Mouse (Mus musculus) midbrain, embryonic 16.5 days (tissue): ENCODE results near the gene Nxnl1. TPM values are rescaled to one million over a fixed set of nuclear protein-coding genes. Genes with fewer than 3 reads are reported as not detected.

Experiments used
- ATAC-seq: fragments of 200-750 bp; cut with Nextera tagmentation; 2 replicates; pipeline ENCODE4 v1.8.0; 2017; ENCODE audit warnings: moderate TSS enrichment
- H3K27ac ChIP-seq: fragments of 300-500 bp; sonication (generic); 2 replicates; pipeline ENCODE4 v1.5.1; 2014; ENCODE audit warnings: mild to moderate bottlenecking, low read length, mixed read lengths
- H3K27me3 ChIP-seq: fragments of 300-500 bp; sonication (generic); 2 replicates; pipeline ENCODE4 v1.6.1; 2014; ENCODE audit warnings: low read depth, low read length, mixed read lengths; ENCODE audit not compliant: control insufficient read depth, insufficient read depth
- H3K36me3 ChIP-seq: fragments of 300-500 bp; sonication (generic); 2 replicates; pipeline ENCODE4 v1.6.1; 2014; ENCODE audit warnings: mild to moderate bottlenecking, low read length, moderate library complexity, mixed read lengths; ENCODE audit not compliant: control insufficient read depth, insufficient read depth
- H3K4me1 ChIP-seq: fragments of 300-500 bp; sonication (generic); 2 replicates; pipeline ENCODE4 v1.6.1; 2014; ENCODE audit warnings: mild to moderate bottlenecking, low read length, mixed read lengths; ENCODE audit not compliant: control insufficient read depth, insufficient read depth
- H3K4me2 ChIP-seq: fragments of 300-500 bp; sonication (generic); 2 replicates; pipeline ENCODE4 v1.6.1; 2014; ENCODE audit warnings: mild to moderate bottlenecking, low read length, mixed read lengths
- H3K4me3 ChIP-seq: fragments of 300-500 bp; sonication (generic); 2 replicates; pipeline ENCODE4 v1.5.1; 2014; ENCODE audit warnings: low read depth, mild to moderate bottlenecking, low read length, moderate library complexity, mixed read lengths
- H3K9ac ChIP-seq: fragments of 300-500 bp; sonication (generic); 2 replicates; pipeline ENCODE4 v1.6.1; 2014; ENCODE audit warnings: low read depth, low read length, mixed read lengths
- H3K9me3 ChIP-seq: fragments of 300-500 bp; sonication (generic); replicated peaks from 2 replicates; pipeline ENCODE4 v1.6.1; 2014; ENCODE audit warnings: mild to moderate bottlenecking, low read length, mixed read lengths; ENCODE audit not compliant: control insufficient read depth, poor library complexity, severe bottlenecking
- WGBS: fragments of 180-500 bp; shearing (Covaris S2); extraction: QIAGEN DNeasy Blood & Tissue Kit; methylation state at CpG from one replicate; pipeline ENCODE4 v1.1.7; 2014; 5-methylcytosine and 5-hydroxymethylcytosine counted together
- polyA plus RNA-seq: library from polyadenylated mRNA; unstranded; fragments of >200 nt; fragmentation: Nextera tagmentation; extraction: Ambion mirVana; gene quantifications from 2 replicates; pipeline ENCODE4 v1.2.1, GENCODE M21; 2015

Gene Nxnl1
- polyA plus RNA-seq, 1 experiment from 2014 or later: not detected

- Histone ChIP-seq H3K27me3 (peaks cover 32% of the 10 kb centered on the region), H3K27ac (no peak overlapping the region), H3K4me3 (no peak overlapping the region), H3K4me1 (peaks cover 6% of the 10 kb centered on the region), H3K36me3 (no peaks in the 10 kb centered on the region), H3K4me2 (no peak overlapping the region), H3K9me3 (no peaks in the 10 kb centered on the region), H3K9ac (no peak overlapping the region)
- ATAC-seq: no peak
- WGBS: 73% methylated on average over 6 of the region's 6 CpGs
Observed at GRCm38 (mm10) chr8:71554001-71554400, 12.4 kb downstream of the Nxnl1 start.

DNA sequence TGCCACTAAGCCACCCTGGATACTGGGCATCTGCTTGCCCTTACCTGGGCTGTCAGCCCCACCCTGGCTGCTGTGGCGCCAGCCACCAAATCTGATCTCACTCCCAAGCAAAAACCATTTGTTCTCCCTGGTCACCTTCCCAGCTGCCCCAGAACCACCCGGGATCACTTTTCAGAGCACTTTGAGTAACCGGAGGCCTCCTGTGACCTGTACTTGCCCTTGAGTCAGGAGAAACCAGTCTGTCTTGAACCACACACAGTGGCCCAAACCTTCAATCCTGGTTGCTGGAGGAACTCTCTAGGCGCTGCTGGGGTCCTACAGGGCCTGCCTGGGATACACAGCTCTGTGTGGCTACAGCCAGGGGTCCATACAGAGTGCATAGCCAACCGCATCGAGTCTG, 13.6 kb downstream of the Nxnl1 start:
- Histone ChIP-seq H3K9ac (no peak overlapping the region), H3K27me3 (peaks cover 20% of the 10 kb centered on the region), H3K9me3 (no peaks in the 10 kb centered on the region), H3K4me3 (no peak overlapping the region), H3K4me1 (no peaks in the 10 kb centered on the region), H3K27ac (no peak overlapping the region), H3K36me3 (peaks cover 9% of the 10 kb centered on the region), H3K4me2 (no peak overlapping the region)
- whole genome bisulfite sequencing: 81% methylated on average over 6 of the region's 6 CpGs
- no peak for ATAC-seq

- Histone ChIP-seq H3K9ac (no peak overlapping the region), H3K36me3 (peaks cover 12% of the 10 kb centered on the region), H3K4me2 (no peak overlapping the region), H3K4me3 (no peak overlapping the region), H3K9me3 (no peaks in the 10 kb centered on the region), H3K4me1 (no peaks in the 10 kb centered on the region), H3K27ac (no peak overlapping the region), H3K27me3 (peaks cover 5% of the 10 kb centered on the region; the same call in 1 of the 2 replicates)
- 71% methylated on average over 7 of the region's 7 CpGs for WGBS
- ATAC-seq: no peak
Observed at GRCm38 (mm10) chr8:71550754-71551153, 15.6 kb downstream of the Nxnl1 start.

GRCm38 (mm10) chr8:71547590-71547989, 18.8 kb downstream of the Nxnl1 start:
- no peak overlapping the region for H3K9ac ChIP-seq
- H3K4me1 ChIP-seq: peaks cover 6% of the 10 kb centered on the region
- H3K4me2 ChIP-seq: no peak overlapping the region
- H3K27ac ChIP-seq: no peak overlapping the region
- H3K4me3 ChIP-seq: no peak overlapping the region
- no peaks in the 10 kb centered on the region for H3K9me3 ChIP-seq
- H3K27me3 ChIP-seq: no peaks in the 10 kb centered on the region
- peaks cover 18% of the 10 kb centered on the region for H3K36me3 ChIP-seq
- WGBS: 89% methylated on average over 7 of the region's 7 CpGs
- no peak for ATAC-seq

GRCm38 (mm10) chr8:71545053-71545452, 21.3 kb downstream of the Nxnl1 start:
- Histone ChIP-seq H3K27me3 (no peaks in the 10 kb centered on the region), H3K4me1 (peaks cover 6% of the 10 kb centered on the region), H3K9ac (no peak overlapping the region), H3K4me2 (no peak overlapping the region), H3K9me3 (no peaks in the 10 kb centered on the region), H3K36me3 (peaks cover 18% of the 10 kb centered on the region), H3K27ac (no peak overlapping the region), H3K4me3 (no peak overlapping the region)
- ATAC-seq: no peak
- 90% methylated on average over 11 of the region's 11 CpGs for WGBS

- H3K36me3 ChIP-seq: peaks cover 17% of the 10 kb centered on the region
- peaks cover 6% of the 10 kb centered on the region for H3K4me1 ChIP-seq
- 0 out of 2 replicates have a peak, but pooled peaks cover 3% of the 10 kb centered on the region for H3K27me3 ChIP-seq
- H3K4me3 ChIP-seq: peak overlapping the region; percentile 50
- peak overlapping the region; percentile 72 for H3K4me2 ChIP-seq
- no peak overlapping the region for H3K27ac ChIP-seq
- H3K9ac ChIP-seq: no peak overlapping the region
- 90% methylated on average over 9 of the region's 9 CpGs for WGBS
- ATAC-seq: 0 out of 2 replicates have a peak, but pooled peaks have one; percentile 3
- no peaks in the 10 kb centered on the region for H3K9me3 ChIP-seq
Observed at GRCm38 (mm10) chr8:71543755-71544154, 22.6 kb downstream of the Nxnl1 start.

- peak within 1 kb of the TSS; percentile 72 for H3K4me2 ChIP-seq
- peak; percentile 95 for ATAC-seq
- peak within 1 kb of the TSS; percentile 68 for H3K9ac ChIP-seq
- under 1% methylated on average over 50 of the region's 55 CpGs for WGBS
- H3K4me1 ChIP-seq: peaks cover 6% of the 10 kb centered on the region
- H3K36me3 ChIP-seq: peaks cover 9% of the 10 kb centered on the region
- H3K27ac ChIP-seq: peak within 1 kb of the TSS; percentile 5; the same call in 1 of the 2 replicates
- no peaks in the 10 kb centered on the region for H3K9me3 ChIP-seq
- peaks cover 10% of the 10 kb centered on the region; the same call in 1 of the 2 replicates for H3K27me3 ChIP-seq
- H3K4me3 ChIP-seq: peak within 1 kb of the TSS; percentile 50
Observed at GRCm38 (mm10) chr8:71542632-71543343, 23.6 kb downstream of the Nxnl1 start, which contains the start of gene Mvb12a. Mvb12a (plus strand) TSS chr8:71542922.

- Histone ChIP-seq H3K27me3 (peaks cover 23% of the 10 kb centered on the region), H3K27ac (no peak within 1 kb of the TSS), H3K36me3 (no peaks in the 10 kb centered on the region), H3K4me3 (peak within 1 kb of the TSS; percentile 22), H3K4me2 (peak within 1 kb of the TSS; percentile 47), H3K9me3 (no peaks in the 10 kb centered on the region), H3K9ac (0 out of 2 replicates have a peak within 1 kb of the TSS, but pooled peaks have one; percentile 7), H3K4me1 (peaks cover 7% of the 10 kb centered on the region; the same call in 1 of the 2 replicates)
- ATAC-seq: no peak
- WGBS: 3% methylated on average over 37 of the region's 37 CpGs
Observed at GRCm38 (mm10) chr8:71537028-71537867, 29.2 kb downstream of the Nxnl1 start, which contains the start of gene Bst2. Bst2 (minus strand) TSS chr8:71537456.
